Mouse (Mus musculus) lung, embryonic 14.5 days (tissue): ENCODE data around the gene Retreg3. TPM values are rescaled to one million over a fixed set of nuclear protein-coding genes. Genes with fewer than 3 reads are reported as not detected.
A peak's percentile ranks its signal among the peaks of the same experiment; 100 is the strongest.

Source experiments
- ATAC-seq: fragments of 200-750 bp; cut with Nextera tagmentation; 2 replicates; pipeline ENCODE4 v1.8.0; 2017; ENCODE audit warnings: mild to moderate bottlenecking, moderate TSS enrichment, moderate library complexity; ENCODE audit not compliant: insufficient read depth
- DNase-seq: peaks from one replicate; pipeline ENCODE4 v3.0.0-alpha.2; 2015
- H3K27ac ChIP-seq: fragments of 300-500 bp; sonication (generic); 2 replicates; pipeline ENCODE4 v1.5.1; 2014; ENCODE audit warnings: low read depth, mild to moderate bottlenecking, moderate library complexity
- H3K27me3 ChIP-seq: fragments of 300-500 bp; sonication (generic); 2 replicates; pipeline ENCODE4 v1.6.1; 2014; ENCODE audit warnings: low read length, control low read depth; ENCODE audit not compliant: insufficient read depth
- H3K36me3 ChIP-seq: fragments of 300-500 bp; sonication (generic); 2 replicates; pipeline ENCODE4 v1.6.1; 2014; ENCODE audit warnings: control low read depth; ENCODE audit not compliant: insufficient read depth
- H3K4me1 ChIP-seq: fragments of 300-500 bp; sonication (generic); 2 replicates; pipeline ENCODE4 v1.6.1; 2014; ENCODE audit warnings: antibody characterized with exemption, control low read depth; ENCODE audit not compliant: insufficient read depth
- H3K4me2 ChIP-seq: fragments of 300-500 bp; sonication (generic); 2 replicates; pipeline ENCODE4 v1.6.1; 2014; ENCODE audit warnings: mild to moderate bottlenecking
- H3K4me3 ChIP-seq: fragments of 300-500 bp; sonication (generic); 2 replicates; pipeline ENCODE4 v1.5.1; 2014; ENCODE audit warnings: low read depth, low read length
- H3K9ac ChIP-seq: fragments of 300-500 bp; sonication (generic); 2 replicates; pipeline ENCODE4 v1.6.1; 2014
- H3K9me3 ChIP-seq: fragments of 300-500 bp; sonication (generic); 2 replicates; pipeline ENCODE4 v1.6.1; 2016; ENCODE audit warnings: low read depth, low read length, control low read depth
- CTCF ChIP-seq: IDR thresholded peaks from 2 replicates; pipeline ENCODE4 v1.5.1; 2016; ENCODE audit warnings: antibody characterized with exemption, low read depth
- WGBS: fragments of 180-500 bp; shearing (Covaris S2); extraction: QIAGEN DNeasy Blood & Tissue Kit; methylation state at CpG from one replicate; pipeline ENCODE4 v1.1.7; 2014; 5-methylcytosine and 5-hydroxymethylcytosine counted together
- polyA plus RNA-seq: library from polyadenylated mRNA; unstranded; fragments of >200 nt; fragmentation: Nextera tagmentation; extraction: Ambion mirVana; gene quantifications from 2 replicates; pipeline ENCODE4 v1.2.1, GENCODE M21; 2014

Gene Retreg3
- polyA plus RNA-seq, 1 experiment from 2014 or later: 9.3 TPM

DNA sequence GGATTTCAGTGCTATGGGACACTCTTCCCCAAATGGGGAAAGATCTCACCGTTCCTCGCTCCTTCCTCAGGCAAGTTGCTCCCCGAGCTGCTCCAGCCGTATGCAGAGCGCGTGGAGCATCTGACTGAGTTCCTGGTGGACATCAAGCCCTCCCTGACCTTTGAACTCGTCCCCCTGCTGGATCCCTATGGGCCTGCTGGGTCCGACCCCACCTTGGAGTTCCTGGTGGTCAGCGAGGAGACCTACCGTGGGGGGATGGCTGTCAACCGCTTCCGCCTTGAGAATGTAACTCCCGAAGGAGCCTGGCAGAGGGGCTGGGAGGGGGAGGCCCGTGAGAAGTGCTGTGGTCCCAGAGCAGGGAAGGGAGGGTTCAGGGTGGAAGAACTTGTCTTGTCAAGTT is 35.4 kb downstream of the Retreg3 start:
- peaks cover 10% of the 10 kb centered on the region for H3K4me1 ChIP-seq
- peaks cover 16% of the 10 kb centered on the region for H3K36me3 ChIP-seq
- H3K9ac ChIP-seq: no peak overlapping the region
- H3K27ac ChIP-seq: no peak overlapping the region
- no peak overlapping the region for H3K4me3 ChIP-seq
- H3K4me2 ChIP-seq: no peak overlapping the region
- peaks cover 26% of the 10 kb centered on the region for H3K27me3 ChIP-seq
- H3K9me3 ChIP-seq: no peaks in the 10 kb centered on the region
- ATAC-seq: no peak
- 82% methylated on average over 14 of the region's 14 CpGs for WGBS
- TF ChIP-seq CTCF: no peak
- no peak for DNase-seq

DNA sequence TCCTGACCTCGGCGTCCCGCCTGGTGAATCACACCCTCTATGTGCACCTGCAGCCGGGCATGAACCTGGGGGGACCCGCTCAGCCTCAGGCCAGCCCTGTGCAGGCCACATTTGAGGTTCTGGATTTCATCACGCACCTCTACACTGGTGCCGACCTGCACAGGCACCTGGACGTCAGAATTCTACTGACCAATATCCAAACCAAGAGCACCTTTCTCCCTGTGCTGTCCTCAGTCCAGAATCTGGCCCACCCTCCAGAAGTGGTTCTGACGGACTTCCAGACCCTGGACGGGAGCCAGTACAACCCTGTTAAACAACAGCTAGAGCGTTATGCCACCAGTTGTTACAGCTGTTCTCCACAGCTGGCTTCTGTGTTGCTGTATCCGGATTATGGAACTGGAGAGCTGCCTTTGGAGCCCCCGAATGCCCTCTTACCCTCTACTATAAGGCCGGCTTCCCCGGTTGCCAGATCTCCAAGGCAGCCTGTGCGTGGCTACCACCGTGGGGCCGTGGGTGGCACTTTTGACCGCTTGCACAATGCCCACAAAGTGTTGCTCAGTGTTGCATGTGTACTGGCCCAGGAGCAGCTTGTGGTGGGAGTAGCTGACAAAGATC is 36.5 kb downstream of the Retreg3 start:
- 27% methylated on average over 19 of the region's 19 CpGs for WGBS
- peaks cover 10% of the 10 kb centered on the region for H3K4me1 ChIP-seq
- peak overlapping the region; percentile 87 for H3K9ac ChIP-seq
- no peaks in the 10 kb centered on the region for H3K9me3 ChIP-seq
- no peak for TF ChIP-seq CTCF
- peak overlapping the region; percentile 93 for H3K27ac ChIP-seq
- ATAC-seq: peak; percentile 24
- H3K4me3 ChIP-seq: peak overlapping the region; percentile 83
- H3K27me3 ChIP-seq: peaks cover 37% of the 10 kb centered on the region
- DNase-seq: no peak
- H3K36me3 ChIP-seq: peaks cover 12% of the 10 kb centered on the region; the same call in 1 of the 2 replicates
- H3K4me2 ChIP-seq: peak overlapping the region; percentile 98

DNA sequence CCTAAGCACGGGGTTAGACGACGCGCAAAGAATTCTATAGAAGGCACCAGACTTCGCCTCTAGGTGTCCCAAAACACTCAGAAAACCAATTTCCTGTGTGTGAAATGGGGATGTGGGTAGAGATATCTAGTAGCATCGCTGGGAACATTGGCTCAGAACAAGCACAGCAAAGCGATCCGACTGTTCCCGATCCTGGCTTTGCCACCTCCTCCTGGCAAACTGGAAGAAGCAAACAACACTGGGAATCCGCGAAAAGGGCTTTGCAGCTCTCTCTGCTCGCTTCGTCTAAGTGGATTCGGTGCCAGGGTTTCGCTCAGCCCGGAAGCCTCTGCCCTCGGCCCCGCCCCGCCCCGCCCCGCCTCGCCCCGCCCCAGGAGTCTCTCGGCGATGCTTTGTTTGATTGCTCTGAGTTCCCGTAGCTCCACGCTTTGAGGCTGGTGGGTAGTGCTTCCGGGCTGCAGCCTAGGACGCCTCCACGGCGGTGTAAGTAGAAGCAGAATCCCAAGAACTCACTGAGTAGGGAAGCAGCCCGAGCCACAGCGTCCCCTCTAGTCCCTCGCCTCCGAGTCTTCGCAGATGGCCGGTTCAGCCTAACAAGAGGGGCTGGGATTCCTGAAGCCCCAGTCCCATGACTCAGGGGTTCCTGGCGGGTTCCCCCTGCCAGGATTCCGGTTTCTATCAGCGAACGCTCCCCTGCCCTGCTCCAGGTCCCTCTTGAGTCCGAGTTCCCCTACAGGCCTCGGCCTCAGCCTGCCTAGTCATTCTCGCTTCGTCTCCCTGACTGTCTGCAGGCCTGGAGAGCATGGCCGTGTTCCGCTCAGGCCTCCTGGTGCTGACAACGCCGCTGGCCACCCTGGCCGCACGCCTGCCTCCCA is 37.2 kb downstream of the Retreg3 start, which contains the start of gene Coasy:
Gene Coasy (plus strand): TSS at position 358 of the 875 bp plus-strand sequence.
- peak within 1 kb of the TSS; percentile 93 for H3K27ac ChIP-seq
- H3K4me2 ChIP-seq: peak within 1 kb of the TSS; percentile 98
- peak within 1 kb of the TSS; percentile 87 for H3K9ac ChIP-seq
- peaks cover 12% of the 10 kb centered on the region; the same call in 1 of the 2 replicates for H3K36me3 ChIP-seq
- peak; percentile 62 for TF ChIP-seq CTCF
- peaks cover 10% of the 10 kb centered on the region; the same call in 1 of the 2 replicates for H3K4me1 ChIP-seq
- H3K27me3 ChIP-seq: peaks cover 44% of the 10 kb centered on the region
- ATAC-seq: peak; percentile 88
- peak within 1 kb of the TSS; percentile 83 for H3K4me3 ChIP-seq
- H3K9me3 ChIP-seq: no peaks in the 10 kb centered on the region
- under 1% methylated on average over 51 of the region's 51 CpGs for WGBS
- DNase-seq: peak; percentile 94

DNA sequence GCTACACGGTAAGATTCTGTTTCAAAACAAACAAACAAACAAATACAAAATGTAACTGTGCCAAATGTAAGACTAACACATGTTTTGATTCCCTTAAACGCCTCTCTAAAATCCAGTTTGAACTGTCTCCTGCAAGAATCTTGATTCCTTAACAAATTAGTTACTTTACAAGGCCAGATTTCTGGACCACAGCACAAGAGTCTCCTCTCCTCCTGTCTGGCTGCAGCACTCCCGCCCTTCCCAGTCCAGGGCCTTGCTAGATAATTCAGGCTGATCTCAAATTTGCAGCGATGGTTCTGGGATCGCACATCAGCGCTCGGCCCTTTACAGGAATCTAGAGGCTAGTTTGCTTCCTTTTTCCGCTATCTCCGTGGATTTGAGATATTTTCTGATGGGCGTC is 38.0 kb downstream of the Retreg3 start:
- Histone ChIP-seq H3K27me3 (peaks cover 44% of the 10 kb centered on the region), H3K36me3 (peaks cover 12% of the 10 kb centered on the region; the same call in 1 of the 2 replicates), H3K9me3 (no peaks in the 10 kb centered on the region), H3K9ac (peak overlapping the region; percentile 87), H3K4me3 (peak overlapping the region; percentile 83), H3K27ac (peak overlapping the region; percentile 79), H3K4me2 (peak overlapping the region; percentile 98), H3K4me1 (peaks cover 10% of the 10 kb centered on the region; the same call in 1 of the 2 replicates)
- no peak for ATAC-seq
- no peak for DNase-seq
- WGBS: 4% methylated on average over 10 of the region's 10 CpGs
- TF ChIP-seq CTCF: no peak

- 68% methylated on average over 5 of the region's 5 CpGs for WGBS
- peaks cover 44% of the 10 kb centered on the region for H3K27me3 ChIP-seq
Measured at GRCm38 (mm10) chr11:101080421-101080820, 39.3 kb downstream of the Retreg3 start.

DNA sequence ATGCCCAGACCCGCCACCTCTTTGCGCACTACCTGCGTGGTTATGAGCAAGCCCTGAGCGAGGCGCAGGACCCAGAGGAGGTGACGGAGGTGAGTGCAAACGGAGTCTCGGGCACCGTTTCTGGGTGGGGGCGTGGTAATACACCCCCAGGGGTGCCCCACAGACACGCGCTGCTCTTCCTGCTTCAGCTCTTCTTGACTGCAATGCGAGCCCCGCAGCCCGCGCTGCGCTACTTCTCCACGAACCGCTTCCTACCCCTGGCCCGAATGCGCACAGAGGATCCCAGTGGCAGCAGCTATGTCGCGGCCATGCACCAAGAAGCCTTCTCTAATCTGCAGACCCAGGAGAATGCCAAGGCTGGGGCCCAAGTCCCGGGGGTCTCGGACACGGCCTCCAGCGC is 39.9 kb downstream of the Retreg3 start:
- Histone ChIP-seq H3K4me3 (peak overlapping the region; percentile 8; the same call in 1 of the 2 replicates), H3K36me3 (peaks cover 3% of the 10 kb centered on the region; the same call in 1 of the 2 replicates), H3K27me3 (peaks cover 44% of the 10 kb centered on the region), H3K4me2 (peak overlapping the region; percentile 21; the same call in 1 of the 2 replicates), H3K9ac (no peak overlapping the region), H3K27ac (no peak overlapping the region), H3K4me1 (peaks cover 6% of the 10 kb centered on the region; the same call in 1 of the 2 replicates), H3K9me3 (no peaks in the 10 kb centered on the region)
- ATAC-seq: no peak
- 4% methylated on average over 27 of the region's 27 CpGs for WGBS
- TF ChIP-seq CTCF: no peak
- no peak for DNase-seq

More at GRCm38 (mm10) chr11:101080421-101080820, 39.3 kb downstream of the Retreg3 start:
- Histone ChIP-seq H3K9ac (no peak overlapping the region), H3K36me3 (peaks cover 6% of the 10 kb centered on the region; the same call in 1 of the 2 replicates), H3K4me2 (no peak overlapping the region), H3K4me1 (peaks cover 6% of the 10 kb centered on the region; the same call in 1 of the 2 replicates), H3K4me3 (no peak overlapping the region; the same call in 1 of the 2 replicates), H3K27ac (no peak overlapping the region), H3K9me3 (no peaks in the 10 kb centered on the region)
- no peak for DNase-seq
- TF ChIP-seq CTCF: no peak
- ATAC-seq: no peak

DNA sequence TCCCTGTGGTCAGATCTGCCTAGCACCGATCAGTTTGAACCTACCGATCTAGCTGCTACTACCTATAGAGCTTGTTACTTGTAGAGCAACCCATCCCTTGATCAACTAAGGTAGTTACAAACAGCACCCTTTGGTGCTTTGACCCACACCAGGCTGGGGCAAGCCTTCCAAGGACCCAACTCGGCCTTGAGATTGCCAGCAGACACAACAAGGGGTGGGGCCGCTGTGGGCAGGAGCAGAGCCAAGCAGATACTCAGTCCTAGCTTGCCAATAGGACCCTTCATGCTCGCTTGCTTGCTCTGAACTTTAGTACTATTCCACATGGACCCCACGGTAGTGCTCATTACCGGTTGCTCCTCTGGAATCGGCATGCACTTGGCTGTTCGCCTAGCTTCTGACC is 41.6 kb downstream of the Retreg3 start, which contains the start of gene Hsd17b1:
Gene Hsd17b1 (plus strand): TSS at position 291 of the 400 bp plus-strand sequence.
- 67% methylated on average over 9 of the region's 9 CpGs for WGBS
- Histone ChIP-seq H3K4me3 (no peak within 1 kb of the TSS), H3K27me3 (peaks cover 44% of the 10 kb centered on the region), H3K36me3 (no peaks in the 10 kb centered on the region), H3K4me2 (no peak within 1 kb of the TSS), H3K9ac (no peak within 1 kb of the TSS), H3K9me3 (no peaks in the 10 kb centered on the region), H3K27ac (no peak within 1 kb of the TSS), H3K4me1 (0 out of 2 replicates have a peak, but pooled peaks cover 6% of the 10 kb centered on the region)
- ATAC-seq (no peak), DNase-seq (no peak)
- no peak for TF ChIP-seq CTCF
